Mouse (Mus musculus) forebrain, embryonic 16.5 days (tissue): ENCODE measurements around the gene Klhdc2. TPM values are rescaled to one million over a fixed set of nuclear protein-coding genes. Genes with fewer than 3 reads are reported as not detected.
A peak's percentile ranks its signal among the peaks of the same experiment; 100 is the strongest.

Experiments used
- ATAC-seq: fragments of 200-750 bp; cut with Nextera tagmentation; 2 replicates; pipeline ENCODE4 v1.8.0; 2017; ENCODE audit warnings: mild to moderate bottlenecking, moderate library complexity
- H3K27ac ChIP-seq: fragments of 300-500 bp; sonication (generic); 2 replicates; pipeline ENCODE4 v1.5.1; 2014; ENCODE audit warnings: low read length, control low read depth
- H3K27me3 ChIP-seq: fragments of 300-500 bp; sonication (generic); replicated peaks from 2 replicates; pipeline ENCODE4 v1.6.1; 2014; ENCODE audit warnings: low read length; ENCODE audit not compliant: control insufficient read depth, insufficient read depth
- H3K36me3 ChIP-seq: fragments of 300-500 bp; sonication (generic); 2 replicates; pipeline ENCODE4 v1.6.1; 2014; ENCODE audit not compliant: control insufficient read depth, insufficient read depth
- H3K4me1 ChIP-seq: fragments of 300-500 bp; sonication (generic); replicated peaks from 2 replicates; pipeline ENCODE4 v1.6.1; 2014; ENCODE audit warnings: low read length; ENCODE audit not compliant: control insufficient read depth, insufficient read depth
- H3K4me2 ChIP-seq: fragments of 300-500 bp; sonication (generic); 2 replicates; pipeline ENCODE4 v1.6.1; 2014; ENCODE audit warnings: mild to moderate bottlenecking, low read length, control low read depth
- H3K4me3 ChIP-seq: fragments of 300-500 bp; sonication (generic); replicated peaks from 2 replicates; pipeline ENCODE4 v1.5.1; 2014; ENCODE audit warnings: mild to moderate bottlenecking, low read length, control low read depth
- H3K9ac ChIP-seq: fragments of 300-500 bp; sonication (generic); replicated peaks from 2 replicates; pipeline ENCODE4 v1.6.1; 2014; ENCODE audit warnings: low read depth, low read length, control low read depth
- H3K9me3 ChIP-seq: fragments of 300-500 bp; sonication (generic); 2 replicates; pipeline ENCODE4 v1.6.1; 2016; ENCODE audit warnings: low read length; ENCODE audit not compliant: control insufficient read depth
- WGBS: fragments of 180-500 bp; shearing (Covaris S2); extraction: QIAGEN DNeasy Blood & Tissue Kit; methylation state at CpG from one replicate; pipeline ENCODE4 v1.1.7; 2014; 5-methylcytosine and 5-hydroxymethylcytosine counted together
- polyA plus RNA-seq: library from polyadenylated mRNA; unstranded; fragments of >200 nt; fragmentation: Nextera tagmentation; extraction: Ambion mirVana; gene quantifications from 2 replicates; pipeline ENCODE4 v1.2.1, GENCODE M21; 2015

Klhdc2 gene
- polyA plus RNA-seq, 1 experiment from 2014 or later = 272 TPM

- no peak for ATAC-seq
- Histone ChIP-seq H3K4me3 (peak overlapping the region; percentile 84), H3K27ac (peak overlapping the region; percentile 91), H3K4me1 (peaks cover 26% of the 10 kb centered on the region), H3K4me2 (peak overlapping the region; percentile 69), H3K9ac (peak overlapping the region; percentile 95), H3K27me3 (no peaks in the 10 kb centered on the region), H3K36me3 (peaks cover 14% of the 10 kb centered on the region), H3K9me3 (no peaks in the 10 kb centered on the region)
- 18% methylated on average over 20 of the region's 20 CpGs for WGBS
These were observed 1.1 kb downstream of the Klhdc2 start for GRCm38 (mm10) chr12:69297411-69298150.

GRCm38 (mm10) chr12:69298281-69298680 lies 1.8 kb downstream of the Klhdc2 start:
- Histone ChIP-seq H3K36me3 (peaks cover 19% of the 10 kb centered on the region), H3K4me3 (peak overlapping the region; percentile 84), H3K27me3 (no peaks in the 10 kb centered on the region), H3K4me1 (peaks cover 26% of the 10 kb centered on the region), H3K9ac (no peak overlapping the region), H3K27ac (no peak overlapping the region), H3K4me2 (peak overlapping the region; percentile 69), H3K9me3 (no peaks in the 10 kb centered on the region)
- 96% methylated on average over 4 of the region's 4 CpGs for WGBS
- no peak for ATAC-seq

- H3K9me3 ChIP-seq = no peaks in the 10 kb centered on the region
- no peak overlapping the region for H3K4me2 ChIP-seq
- no peak overlapping the region for H3K4me3 ChIP-seq
- H3K27me3 ChIP-seq = no peaks in the 10 kb centered on the region
- peaks cover 26% of the 10 kb centered on the region for H3K36me3 ChIP-seq
- no peak overlapping the region for H3K27ac ChIP-seq
- peaks cover 26% of the 10 kb centered on the region for H3K4me1 ChIP-seq
- 80% methylated on average over 12 of the region's 12 CpGs for WGBS
- H3K9ac ChIP-seq = no peak overlapping the region
- ATAC-seq = no peak
These were observed 2.8 kb downstream of the Klhdc2 start for GRCm38 (mm10) chr12:69299231-69299630.

- Histone ChIP-seq H3K27me3 (no peaks in the 10 kb centered on the region), H3K4me2 (no peak overlapping the region), H3K9me3 (no peaks in the 10 kb centered on the region), H3K36me3 (peaks cover 30% of the 10 kb centered on the region), H3K9ac (no peak overlapping the region), H3K4me3 (no peak overlapping the region), H3K27ac (no peak overlapping the region), H3K4me1 (peaks cover 26% of the 10 kb centered on the region)
- ATAC-seq = no peak
- WGBS = 90% methylated on average over 3 of the region's 3 CpGs
These were observed 3.4 kb downstream of the Klhdc2 start for GRCm38 (mm10) chr12:69299831-69300230.

- no peak overlapping the region for H3K27ac ChIP-seq
- H3K4me1 ChIP-seq = peaks cover 26% of the 10 kb centered on the region
- H3K27me3 ChIP-seq = no peaks in the 10 kb centered on the region
- no peak overlapping the region for H3K4me3 ChIP-seq
- ATAC-seq = no peak
- H3K36me3 ChIP-seq = peaks cover 35% of the 10 kb centered on the region
- H3K4me2 ChIP-seq = no peak overlapping the region
- WGBS = 79% methylated on average over 2 of the region's 2 CpGs
- H3K9ac ChIP-seq = no peak overlapping the region
- no peaks in the 10 kb centered on the region for H3K9me3 ChIP-seq
These were observed 3.9 kb downstream of the Klhdc2 start for GRCm38 (mm10) chr12:69300391-69300790.

GRCm38 (mm10) chr12:69302171-69302570 lies 5.7 kb downstream of the Klhdc2 start:
- H3K9ac ChIP-seq = no peak overlapping the region
- peaks cover 50% of the 10 kb centered on the region for H3K36me3 ChIP-seq
- H3K4me3 ChIP-seq = no peak overlapping the region
- no peak for ATAC-seq
- WGBS = 97% methylated on average over 12 of the region's 12 CpGs
- H3K27me3 ChIP-seq = no peaks in the 10 kb centered on the region
- peaks cover 20% of the 10 kb centered on the region for H3K4me1 ChIP-seq
- no peaks in the 10 kb centered on the region for H3K9me3 ChIP-seq
- no peak overlapping the region for H3K27ac ChIP-seq
- no peak overlapping the region for H3K4me2 ChIP-seq

- Histone ChIP-seq H3K27ac (no peak overlapping the region), H3K4me3 (no peak overlapping the region), H3K27me3 (no peaks in the 10 kb centered on the region), H3K4me2 (no peak overlapping the region), H3K4me1 (peaks cover 7% of the 10 kb centered on the region), H3K9me3 (no peaks in the 10 kb centered on the region), H3K36me3 (peaks cover 67% of the 10 kb centered on the region), H3K9ac (no peak overlapping the region)
- ATAC-seq = no peak
- WGBS = 93% methylated on average over 2 of the region's 2 CpGs
These were observed 7.6 kb downstream of the Klhdc2 start for GRCm38 (mm10) chr12:69304051-69304450.

- ATAC-seq = no peak
- no peaks in the 10 kb centered on the region for H3K9me3 ChIP-seq
- no peak overlapping the region for H3K27ac ChIP-seq
- H3K27me3 ChIP-seq = no peaks in the 10 kb centered on the region
- H3K9ac ChIP-seq = no peak overlapping the region
- no peak overlapping the region for H3K4me3 ChIP-seq
- no peaks in the 10 kb centered on the region for H3K4me1 ChIP-seq
- no peak overlapping the region for H3K4me2 ChIP-seq
- WGBS = 94% methylated on average over 7 of the region's 7 CpGs
- H3K36me3 ChIP-seq = peaks cover 86% of the 10 kb centered on the region
These were observed 9.9 kb downstream of the Klhdc2 start for GRCm38 (mm10) chr12:69306333-69306732.

GRCm38 (mm10) chr12:69309659-69310058 lies 13.2 kb downstream of the Klhdc2 start:
- H3K4me1 ChIP-seq = no peaks in the 10 kb centered on the region
- H3K36me3 ChIP-seq = peaks cover 71% of the 10 kb centered on the region
- ATAC-seq = no peak
- no peak overlapping the region for H3K9ac ChIP-seq
- H3K4me3 ChIP-seq = no peak overlapping the region
- no peak overlapping the region for H3K4me2 ChIP-seq
- WGBS = over 99% methylated on average over 4 of the region's 4 CpGs
- no peaks in the 10 kb centered on the region for H3K9me3 ChIP-seq
- no peak overlapping the region for H3K27ac ChIP-seq
- H3K27me3 ChIP-seq = no peaks in the 10 kb centered on the region

- no peaks in the 10 kb centered on the region for H3K27me3 ChIP-seq
- no peaks in the 10 kb centered on the region for H3K9me3 ChIP-seq
- no peak overlapping the region for H3K4me2 ChIP-seq
- H3K27ac ChIP-seq = no peak overlapping the region
- no peaks in the 10 kb centered on the region for H3K4me1 ChIP-seq
- H3K4me3 ChIP-seq = no peak overlapping the region
- ATAC-seq = no peak
- H3K9ac ChIP-seq = no peak overlapping the region
- H3K36me3 ChIP-seq = peaks cover 33% of the 10 kb centered on the region
These were observed 21.9 kb downstream of the Klhdc2 start for GRCm38 (mm10) chr12:69318431-69318830.
